Mouse (Mus musculus) cerebellum, adult 9-11 months (tissue): ENCODE data around the gene Spred2.

Source experiments
- DNase-seq: peaks from one replicate; pipeline ENCODE4 v3.0.0; 2022

Gene Spred2

DNA sequence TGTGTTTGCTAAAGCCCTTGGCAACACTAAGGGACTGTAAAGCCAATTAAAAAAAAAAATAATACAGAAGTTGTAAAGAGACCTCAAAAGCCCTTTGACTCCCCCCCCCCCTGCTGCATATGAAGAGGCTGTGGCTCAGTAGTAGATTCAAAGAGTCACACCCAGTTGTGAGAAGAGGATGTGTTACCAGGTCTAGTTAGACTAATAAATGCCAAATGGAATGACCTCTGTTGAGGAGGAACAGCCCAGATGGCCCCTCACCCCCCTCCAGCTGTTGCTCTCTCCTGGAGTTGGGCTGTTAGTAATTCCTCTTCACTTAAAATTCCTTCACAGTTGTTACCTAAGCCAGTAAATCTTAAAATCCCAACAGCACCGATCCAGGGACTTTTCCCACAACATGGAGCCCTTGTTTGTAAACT lies 62.3 kb downstream of the Spred2 start:
- DNase-seq = no peak

DNA sequence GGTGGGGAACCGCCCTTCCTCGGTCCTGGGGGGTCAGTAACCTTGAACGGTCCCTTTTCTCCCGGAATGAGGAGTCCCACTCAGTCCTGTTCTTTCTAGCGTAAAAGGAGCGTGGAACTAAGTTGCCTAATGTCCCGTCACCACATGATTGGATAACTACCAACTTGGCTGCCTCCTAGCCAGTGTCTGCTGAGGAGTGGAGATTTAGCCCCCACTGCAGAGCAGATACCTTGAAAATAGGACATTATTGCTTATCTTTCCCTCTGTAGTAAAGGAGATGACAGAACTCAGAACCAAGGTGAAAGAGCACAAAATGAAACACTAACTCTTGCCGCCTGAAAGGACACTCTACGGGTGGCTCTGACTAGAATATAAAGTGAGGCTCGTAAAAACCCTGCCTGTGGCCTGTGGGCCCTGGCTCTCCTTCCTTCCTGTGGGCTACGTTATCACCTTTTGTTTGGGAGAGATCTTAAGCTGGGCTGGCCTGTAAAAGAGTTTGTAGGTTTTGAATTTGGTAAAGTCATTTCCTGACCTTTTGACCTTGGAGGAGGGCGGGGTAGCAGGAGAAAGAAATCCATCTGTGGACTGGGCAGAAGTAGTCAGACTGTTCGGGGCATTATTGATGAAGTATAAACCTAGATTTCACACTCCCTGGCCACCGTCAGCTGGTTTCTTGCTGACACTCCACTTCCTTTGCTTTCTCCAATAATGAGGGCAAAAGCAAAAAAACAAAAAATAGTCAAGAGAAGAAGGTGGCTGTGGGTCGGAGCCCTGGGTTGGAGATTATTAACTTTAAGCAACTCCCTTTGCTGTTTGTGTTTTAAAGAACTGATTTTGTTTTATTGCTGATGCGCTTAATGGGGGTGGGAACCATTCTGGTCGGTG lies 62.9 kb downstream of the Spred2 start:
- no peak for DNase-seq

GRCm38 (mm10) chr11:19987756-19988091 lies 63.5 kb downstream of the Spred2 start:
- DNase-seq = no peak

- DNase-seq = no peak
Observed at GRCm38 (mm10) chr11:19988224-19988623, 64.0 kb downstream of the Spred2 start.

- DNase-seq = no peak
Observed at GRCm38 (mm10) chr11:19988631-19989030, 64.5 kb downstream of the Spred2 start.

DNA sequence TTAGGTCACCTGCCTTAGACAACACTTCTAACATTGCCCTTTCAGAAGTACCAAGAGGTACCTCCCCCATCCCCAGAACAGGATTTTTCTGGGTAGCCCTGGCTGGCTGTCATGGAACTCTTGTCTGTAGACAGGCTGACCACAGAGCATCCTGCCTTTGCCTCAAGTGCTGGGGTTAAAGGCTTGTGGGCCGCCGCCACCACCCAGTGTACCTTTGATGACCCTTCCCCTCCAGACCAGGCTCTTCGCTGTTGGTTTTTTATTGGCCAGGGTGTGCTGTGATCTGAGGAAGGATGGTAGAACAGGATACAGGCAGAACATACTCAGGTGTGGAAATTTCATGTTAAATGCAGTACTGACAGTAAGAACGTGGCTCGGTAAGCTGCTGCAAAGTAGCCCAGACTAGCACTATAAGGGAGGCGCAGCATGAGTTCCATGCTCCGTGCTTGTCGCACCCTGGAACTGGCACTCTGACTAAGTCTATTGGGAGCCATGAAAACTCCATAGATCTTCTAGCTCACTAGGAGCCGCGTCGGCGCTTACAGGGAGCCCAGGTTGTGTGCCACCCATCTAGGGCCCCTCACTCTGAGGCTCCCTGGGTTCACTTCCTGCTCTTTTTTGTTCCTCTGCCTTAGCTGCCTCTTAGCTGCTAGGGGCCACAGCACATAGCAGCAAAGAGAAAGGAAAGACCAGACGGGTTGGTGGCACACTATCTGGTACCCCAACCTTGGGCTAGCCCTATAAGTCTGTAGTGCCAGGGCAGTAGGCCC lies 65.2 kb downstream of the Spred2 start:
- no peak for DNase-seq

GRCm38 (mm10) chr11:19990731-19991130 lies 66.6 kb downstream of the Spred2 start:
- no peak for DNase-seq

DNA sequence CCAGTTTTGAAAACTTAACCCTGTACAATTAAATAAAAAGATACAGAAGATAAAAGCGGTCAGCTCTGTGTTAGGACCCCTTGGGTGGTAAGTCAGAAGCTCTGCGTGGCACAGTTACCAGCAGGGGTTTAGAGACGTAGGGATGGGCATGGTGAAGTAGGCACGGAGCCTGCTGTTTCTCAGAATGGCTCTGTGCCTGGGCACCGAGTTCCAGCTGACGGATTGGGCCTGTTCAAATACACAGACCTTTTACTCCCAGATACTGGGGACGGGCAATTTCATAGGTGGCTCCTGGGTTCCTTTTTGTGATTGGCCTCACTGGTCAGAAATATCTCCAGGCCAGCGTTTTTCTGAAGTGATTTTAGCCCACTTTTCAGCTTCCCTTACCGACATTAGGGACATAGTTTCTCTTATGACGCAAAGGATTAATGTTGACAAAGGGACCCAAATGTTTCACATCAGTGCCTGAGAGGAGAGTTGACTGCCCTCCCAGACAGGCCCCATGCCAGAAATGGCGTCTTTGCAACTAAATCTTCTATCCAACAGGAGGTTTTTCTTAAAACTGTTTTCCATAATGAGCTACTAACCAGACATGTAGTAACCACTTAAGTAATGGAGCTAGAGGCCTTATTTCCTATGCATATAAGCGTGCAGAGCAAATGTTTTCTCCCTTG lies 67.3 kb downstream of the Spred2 start:
- peak; percentile 70 for DNase-seq

DNA sequence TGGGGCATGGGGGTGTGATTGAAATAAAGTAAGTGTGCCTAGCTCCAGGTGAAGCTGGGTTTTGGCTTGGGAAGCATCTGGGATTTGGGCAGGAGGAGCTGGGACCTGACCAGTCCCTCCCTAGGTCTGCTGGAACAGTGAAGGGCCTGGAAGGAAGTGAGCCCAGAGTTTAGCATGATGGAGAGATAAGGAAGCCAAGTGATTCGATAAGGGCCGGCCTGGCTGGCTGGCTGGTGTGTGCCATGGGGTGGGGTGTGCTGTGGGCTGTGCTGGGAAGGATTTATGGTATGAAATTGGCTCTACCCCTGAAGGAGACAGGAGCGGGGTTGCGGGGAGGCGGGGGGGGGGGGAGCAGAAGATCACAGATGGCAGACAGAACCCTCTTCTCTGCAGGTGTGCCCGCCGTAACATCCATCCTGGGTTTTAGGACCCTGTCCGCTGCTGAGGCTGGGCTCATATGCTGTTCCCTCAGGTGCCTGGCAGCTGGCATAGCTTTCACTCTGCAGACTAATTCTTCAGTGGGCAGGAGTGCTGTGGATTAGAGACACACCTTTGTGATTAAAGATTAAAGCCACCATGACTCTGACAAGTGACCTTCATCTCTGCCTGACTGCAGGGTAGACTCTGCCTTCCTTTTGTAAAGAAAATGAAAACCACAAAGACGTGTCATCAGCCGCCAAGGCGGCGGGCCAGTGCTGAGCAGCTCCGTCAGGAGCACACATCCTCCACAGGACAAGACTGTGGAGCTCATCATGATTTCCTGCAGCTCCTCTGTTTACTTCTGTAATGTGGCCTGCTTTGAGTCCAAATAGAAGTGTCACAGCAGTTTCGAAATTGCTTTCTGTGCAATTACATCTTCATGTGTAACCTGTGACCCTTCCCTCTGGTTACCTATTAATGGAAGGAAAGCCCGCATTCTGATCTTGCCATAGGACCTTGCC lies 68.4 kb downstream of the Spred2 start:
- DNase-seq = peak; percentile 63

- no peak for DNase-seq
Observed at GRCm38 (mm10) chr11:19993753-19994152, 69.6 kb downstream of the Spred2 start.

DNA sequence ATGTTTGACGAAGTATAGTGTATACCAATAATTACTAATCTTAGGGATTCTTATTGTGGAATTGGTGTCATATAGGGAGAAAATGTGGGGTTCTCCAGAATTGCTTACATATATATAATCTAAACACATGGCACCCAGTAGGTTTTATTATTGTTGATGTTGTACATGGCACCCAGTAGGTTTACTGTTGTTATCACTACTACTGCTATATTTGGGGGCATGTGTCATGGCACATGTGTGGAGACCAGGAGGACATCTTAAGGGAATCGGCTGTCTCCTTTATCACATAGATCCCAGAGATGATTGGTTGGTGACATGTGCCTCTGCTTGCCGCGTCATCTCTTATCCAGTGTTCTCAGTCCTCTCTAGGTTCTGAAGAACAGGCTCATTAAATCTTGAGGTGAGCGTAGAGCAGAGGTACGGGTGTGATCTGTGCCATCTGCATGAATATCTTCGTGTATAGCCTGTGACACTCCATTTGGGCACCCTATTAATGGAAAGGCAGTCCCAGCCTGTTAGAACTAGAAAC lies 70.2 kb downstream of the Spred2 start:
- no peak for DNase-seq

GRCm38 (mm10) chr11:19997940-19998339 lies 73.8 kb downstream of the Spred2 start:
- no peak for DNase-seq

GRCm38 (mm10) chr11:20002883-20003282 lies 78.7 kb downstream of the Spred2 start:
- DNase-seq = no peak

- no peak for DNase-seq
Observed at GRCm38 (mm10) chr11:20007701-20008100, 83.5 kb downstream of the Spred2 start.

- no peak for DNase-seq
Observed at GRCm38 (mm10) chr11:20011210-20011978, 87.2 kb downstream of the Spred2 start.

GRCm38 (mm10) chr11:20013366-20013765 lies 89.2 kb downstream of the Spred2 start:
- no peak for DNase-seq

- no peak for DNase-seq
Observed at GRCm38 (mm10) chr11:20017937-20018336, 93.8 kb downstream of the Spred2 start.

- DNase-seq = no peak
Observed at GRCm38 (mm10) chr11:20018905-20019304, 94.7 kb downstream of the Spred2 start.

DNA sequence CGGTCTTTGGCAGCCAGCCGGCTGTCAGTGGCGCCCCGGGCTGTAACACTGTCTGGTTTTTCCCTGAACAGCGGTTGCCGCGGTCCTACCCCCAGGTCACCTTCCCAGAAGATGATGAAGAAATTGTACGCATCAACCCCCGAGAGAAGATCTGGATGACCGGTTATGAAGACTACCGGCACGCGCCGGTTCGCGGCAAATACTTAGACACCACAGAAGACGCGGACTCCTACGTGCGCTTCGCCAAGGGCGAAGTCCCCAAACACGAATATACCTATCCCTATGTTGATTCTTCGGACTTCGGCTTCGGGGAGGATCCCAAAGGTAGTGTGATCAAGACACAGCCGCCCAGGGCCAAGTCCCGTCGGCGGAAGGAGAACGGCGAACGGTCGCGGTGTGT lies 96.5 kb downstream of the Spred2 start:
- DNase-seq = no peak

- no peak for DNase-seq
Observed at GRCm38 (mm10) chr11:20022462-20022861, 98.3 kb downstream of the Spred2 start.

GRCm38 (mm10) chr11:20022911-20023482 lies 98.8 kb downstream of the Spred2 start:
- DNase-seq = no peak
